Mouse (Mus musculus) monocyte, adult 2 months (primary cell): ENCODE data around the gene Elavl1.
A peak's percentile ranks its signal among the peaks of the same experiment; 100 is the strongest.

ENCODE experiments used
- DNase-seq, 2 experiments: peaks; one replicate each; pipeline ENCODE4 v3.0.0; 2022; ENCODE audit warnings: low spot score in 2 of 2, low read depth in 1 of 2

Gene Elavl1

DNA sequence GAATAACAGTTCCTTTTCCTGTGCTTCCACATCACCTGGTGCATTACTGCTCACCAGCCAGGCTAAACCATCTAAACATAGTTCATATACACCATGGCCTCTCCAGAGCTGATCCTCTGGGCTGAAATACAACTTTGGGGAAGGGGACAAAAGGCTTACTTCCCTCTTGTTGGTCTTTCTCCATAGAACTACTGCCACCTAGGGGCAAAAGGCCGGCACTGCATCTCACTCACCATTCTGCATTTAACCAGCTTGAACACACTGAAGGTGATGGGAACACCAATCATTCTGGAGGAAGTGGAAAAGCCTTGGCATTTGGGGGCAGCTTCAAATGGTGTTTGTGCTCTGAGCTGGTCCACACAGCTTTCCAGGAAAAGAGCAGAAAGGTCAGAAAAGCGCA, 2.7 kb downstream of the Elavl1 start:
- DNase-seq = peak; percentile 48 to 76

DNA sequence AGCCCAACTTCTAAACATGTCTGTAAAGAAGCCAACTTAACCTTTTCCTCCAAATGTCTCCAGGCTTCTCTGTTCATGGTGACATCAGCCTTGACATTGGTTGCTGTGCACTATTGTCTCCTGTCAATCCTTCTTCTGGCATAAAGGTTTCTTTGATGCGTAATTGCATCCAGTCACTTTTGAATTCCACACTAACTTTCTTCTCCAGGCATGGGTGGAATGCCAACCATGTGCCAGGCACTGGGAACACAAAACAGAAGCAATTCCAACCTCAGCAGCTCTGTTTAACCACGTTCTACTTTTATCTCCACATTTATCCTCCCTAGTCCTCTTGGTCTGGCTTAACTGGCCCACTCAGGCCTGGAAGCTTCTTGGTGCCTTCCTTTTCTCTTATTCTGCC, 4.2 kb downstream of the Elavl1 start:
- no peak for DNase-seq

GRCm38 (mm10) chr8:4320404-4320803, 4.8 kb downstream of the Elavl1 start:
- no peak for DNase-seq

- DNase-seq = no peak
Measured at GRCm38 (mm10) chr8:4319573-4319872, 5.7 kb downstream of the Elavl1 start.

DNA sequence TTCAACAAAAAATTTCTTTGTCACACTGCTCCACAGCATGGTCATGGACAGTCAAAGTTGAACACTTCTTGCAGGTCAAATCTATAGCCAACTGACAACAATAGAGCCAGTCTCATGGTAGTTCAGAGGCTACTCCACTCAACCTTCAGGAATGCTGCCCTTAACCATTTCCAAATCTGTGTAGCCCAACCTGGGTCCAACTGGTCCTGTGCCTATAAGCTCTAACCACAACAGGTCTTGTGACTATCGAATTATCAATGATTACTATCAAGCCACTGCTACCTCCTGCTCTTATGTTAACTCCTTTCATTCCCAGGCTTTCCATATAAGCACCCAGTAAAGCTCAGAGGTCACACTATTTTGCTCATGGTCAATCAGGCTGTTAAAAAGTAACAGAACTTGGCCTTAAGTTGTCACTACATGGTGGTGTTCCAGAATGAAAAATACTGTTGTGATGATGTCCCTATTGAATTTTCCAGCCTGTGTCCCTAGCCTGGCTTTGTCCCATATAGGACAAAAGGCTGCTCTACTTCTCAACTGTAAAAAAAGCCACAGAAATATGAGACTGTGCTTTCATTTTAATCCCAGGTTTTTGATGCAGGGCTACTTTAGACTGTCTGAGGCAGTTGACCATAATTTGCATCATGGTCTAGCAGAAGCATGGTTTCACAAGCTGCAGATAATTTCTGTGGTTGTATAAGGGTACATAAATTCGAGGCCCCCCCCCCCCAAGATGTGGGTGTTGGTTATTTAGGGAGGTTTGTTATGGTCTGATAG, 6.2 kb downstream of the Elavl1 start:
- DNase-seq = no peak

DNA sequence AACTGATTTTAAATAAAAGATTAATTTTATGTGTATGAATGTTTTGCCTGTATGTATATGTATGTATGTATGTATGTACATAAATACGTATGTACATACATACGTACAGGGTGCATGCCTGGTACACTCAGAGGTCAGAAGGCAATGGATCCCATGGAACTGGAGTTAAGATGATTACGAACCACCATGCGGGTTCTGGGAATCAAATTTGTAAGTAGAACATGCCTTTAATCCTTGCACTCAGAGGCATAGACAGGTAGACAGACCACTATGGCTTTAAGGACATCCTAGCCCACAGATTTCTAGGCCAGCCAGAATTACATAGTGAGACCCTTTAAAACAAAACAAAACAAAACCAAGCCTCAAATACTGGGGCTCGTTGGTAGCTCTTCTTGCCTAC, 7.1 kb downstream of the Elavl1 start:
- DNase-seq = no peak

DNA sequence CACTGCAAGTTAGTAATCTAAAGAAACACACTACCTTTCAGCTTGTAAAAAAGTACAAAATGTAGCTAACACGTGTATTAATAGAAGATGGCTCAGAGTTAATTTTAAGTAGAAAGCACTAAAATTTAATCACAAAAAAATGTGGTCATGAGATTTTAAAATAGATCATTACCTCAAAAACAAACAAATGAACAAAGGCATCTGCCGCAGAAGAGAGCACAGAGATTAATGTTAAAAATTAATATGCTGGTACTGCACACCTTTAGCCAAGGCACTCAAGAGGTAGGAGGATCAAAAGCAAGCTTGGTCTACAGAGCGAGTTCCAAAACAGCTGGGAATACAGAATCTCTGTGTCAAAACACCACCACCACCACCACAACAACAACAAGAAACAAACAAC, 10.4 kb downstream of the Elavl1 start:
- DNase-seq = no peak

GRCm38 (mm10) chr8:4313254-4314124, 11.7 kb downstream of the Elavl1 start:
- no peak for DNase-seq

DNA sequence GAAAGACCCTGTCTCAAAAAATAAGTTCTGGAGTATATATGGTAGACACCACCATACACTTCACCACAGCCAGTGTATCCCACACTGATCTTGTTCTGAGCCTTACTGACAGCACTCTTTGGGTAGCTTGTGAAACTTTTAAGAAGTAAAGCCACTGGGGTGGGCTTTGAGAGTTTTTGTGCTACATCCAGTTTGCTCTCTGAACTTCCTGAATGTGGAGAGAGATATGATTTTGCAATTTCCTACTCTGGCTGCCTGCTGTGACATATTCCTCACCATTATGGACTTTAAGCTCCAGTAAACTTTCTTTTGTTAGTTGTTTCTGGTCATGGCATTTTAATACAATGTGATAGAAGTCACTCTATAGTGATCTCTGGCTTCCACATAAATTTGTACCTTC, 13.1 kb downstream of the Elavl1 start:
- no peak for DNase-seq

DNA sequence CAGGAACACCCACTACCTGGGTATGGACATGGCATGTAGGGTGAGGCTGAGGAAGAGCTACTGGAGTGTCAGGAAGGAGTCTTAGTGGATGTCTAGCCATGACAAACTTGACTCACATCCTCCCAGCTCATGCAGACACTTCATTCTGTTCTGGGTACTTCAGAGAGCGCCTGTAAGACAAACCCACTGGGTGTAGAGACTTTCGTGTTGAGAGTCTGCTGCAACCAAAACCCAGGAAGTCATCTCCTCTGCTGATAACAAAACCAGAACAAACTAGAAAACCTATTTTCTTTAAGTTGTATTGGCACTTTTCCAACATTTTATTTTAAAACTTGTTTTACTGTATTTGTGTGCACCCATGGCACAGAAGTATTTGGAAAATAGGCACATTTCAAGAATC, 19.4 kb downstream of the Elavl1 start:
- DNase-seq = no peak

GRCm38 (mm10) chr8:4304124-4304547, 21.1 kb downstream of the Elavl1 start:
- no peak for DNase-seq

DNA sequence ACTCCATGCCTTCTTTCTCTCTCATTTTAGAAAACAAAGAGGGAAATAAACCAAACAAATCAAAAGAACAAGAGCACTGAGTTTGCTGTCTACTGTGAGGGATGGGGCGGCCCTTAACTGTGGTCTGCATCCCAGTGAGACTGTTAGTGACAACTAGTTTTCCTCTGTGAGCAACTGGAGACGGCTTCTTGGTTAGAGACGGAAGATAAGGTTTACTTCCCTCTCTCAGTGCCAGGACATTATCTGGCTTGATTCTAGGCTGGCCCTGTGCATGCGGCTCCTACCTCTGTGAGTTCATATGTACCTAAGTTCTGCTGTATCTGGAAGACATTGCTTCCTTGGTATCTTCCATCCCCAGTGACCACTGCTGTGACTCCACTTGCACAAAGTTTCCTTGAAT, 27.4 kb downstream of the Elavl1 start:
- DNase-seq = no peak

GRCm38 (mm10) chr8:4292738-4293137, 32.5 kb downstream of the Elavl1 start:
- DNase-seq = no peak

DNA sequence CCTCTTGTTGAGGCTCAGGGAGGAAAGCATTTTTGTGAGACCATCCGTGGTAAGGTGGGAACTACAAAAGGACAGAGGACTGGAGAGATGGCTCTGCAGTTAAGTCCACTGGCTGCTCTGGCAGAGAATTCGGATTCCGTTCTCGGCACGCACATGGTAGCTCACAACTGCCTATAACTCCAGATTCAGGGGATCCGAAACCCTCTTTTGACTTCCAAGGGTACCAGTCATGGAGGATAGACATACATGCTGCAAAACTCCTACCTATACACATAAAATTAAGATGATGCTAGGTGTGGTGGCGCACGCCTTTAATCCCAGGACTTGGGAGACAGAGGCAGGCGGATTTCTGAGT, 49.1 kb downstream of the Elavl1 start:
- no peak for DNase-seq

DNA sequence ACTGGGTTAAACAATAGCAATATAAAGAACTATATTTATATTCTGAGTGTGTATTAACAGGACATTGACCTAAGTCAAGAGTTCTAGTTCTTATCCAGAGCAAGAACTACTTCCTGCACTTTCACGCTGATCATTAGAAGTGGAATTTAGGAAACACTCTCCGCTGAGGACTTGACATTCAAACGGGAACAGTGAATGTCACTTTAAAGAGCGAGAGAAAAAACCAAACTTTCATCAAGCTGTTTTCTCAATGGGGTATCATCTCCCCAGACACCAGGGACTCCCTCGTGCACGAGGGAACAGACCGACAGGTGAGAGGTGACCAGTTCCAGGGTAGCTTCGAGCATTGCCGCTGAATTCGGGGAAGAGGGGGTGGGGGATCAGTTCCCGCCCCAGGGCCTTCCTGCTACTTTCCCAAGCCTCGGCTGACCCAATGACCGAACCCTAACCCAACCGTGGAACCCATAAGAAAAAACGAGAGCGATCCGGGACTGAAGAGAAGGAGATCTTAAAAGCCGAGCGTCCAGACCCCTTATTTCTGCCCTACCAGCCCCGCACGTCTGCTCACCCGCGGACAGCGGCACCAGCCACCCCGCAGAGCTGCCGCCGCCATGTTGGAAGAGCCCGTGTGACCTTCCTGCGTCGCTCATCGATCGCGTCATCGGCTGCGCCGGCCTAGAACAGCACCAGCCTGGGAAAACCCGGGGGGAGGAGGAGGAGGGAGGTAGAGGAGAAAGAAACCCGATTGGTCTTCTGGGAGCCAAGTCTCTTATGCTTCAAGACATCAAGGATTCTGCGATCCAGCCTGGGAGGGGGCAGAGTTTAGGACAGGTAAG, 49.7 kb downstream of the Elavl1 start, which contains the start of gene Timm44:
Gene Timm44, minus strand, starts transcription at position 639 of the 836 bp plus-strand sequence.
- DNase-seq = peak; percentile 72 to 87

- no peak for DNase-seq
Measured at GRCm38 (mm10) chr8:4269609-4270008, 55.6 kb downstream of the Elavl1 start.

GRCm38 (mm10) chr8:4267627-4268026, 57.6 kb downstream of the Elavl1 start:
- no peak for DNase-seq

DNA sequence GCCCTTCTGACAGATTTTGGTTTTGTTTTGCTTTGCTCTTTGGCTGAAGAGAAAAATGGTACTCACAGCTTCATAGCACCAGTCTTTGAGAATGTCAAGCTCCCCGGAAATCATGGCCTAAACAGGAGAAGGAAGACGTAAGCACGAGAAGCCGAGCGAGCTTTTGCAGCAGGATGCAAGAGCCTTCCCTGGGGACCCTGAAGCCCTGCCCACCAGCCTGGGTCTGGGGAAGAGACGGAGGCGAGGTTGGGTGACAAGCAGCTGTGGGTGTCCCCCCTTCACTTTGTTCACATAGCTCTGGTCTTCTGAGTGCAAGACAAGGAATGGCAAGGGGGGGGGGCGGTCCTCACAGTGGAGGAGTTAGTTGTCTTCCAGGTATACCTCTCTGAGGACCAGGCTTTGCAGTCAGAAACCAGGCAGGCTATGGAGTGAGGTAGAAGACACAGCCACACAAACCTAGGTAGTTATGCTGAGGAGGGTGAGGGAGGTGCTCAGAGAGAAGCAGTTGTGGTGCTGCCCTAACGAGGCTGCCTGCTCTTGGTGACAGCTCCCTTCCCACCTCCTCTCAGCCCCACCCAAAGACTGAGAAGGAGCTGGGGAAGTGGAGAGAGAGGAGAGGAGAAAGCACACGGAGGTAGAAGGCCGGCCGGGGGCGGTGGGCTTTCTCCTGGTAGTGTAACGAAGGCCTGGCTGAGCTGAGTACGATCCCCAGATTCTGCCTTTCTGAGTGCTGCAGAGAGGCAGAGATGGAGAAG, 59.9 kb downstream of the Elavl1 start:
- DNase-seq = no peak

- no peak for DNase-seq
Measured at GRCm38 (mm10) chr8:4263105-4263791, 62.0 kb downstream of the Elavl1 start.

- no peak for DNase-seq
Measured at GRCm38 (mm10) chr8:4259805-4260170, 65.4 kb downstream of the Elavl1 start.
